Mouse (Mus musculus): ENCODE measurements around the gene Cmtm5. TPM values are rescaled to one million over a fixed set of nuclear protein-coding genes. Genes with fewer than 3 reads are reported as not detected.
"Not testable (repeated sequence)": the region's sequence is repeated elsewhere in the genome, so short reads cannot be mapped to it uniquely, and the experiment has no call there.

The Cmtm5 gene
- polyA plus RNA-seq, 1 experiment from 2014 or later: 1.5 TPM

GRCm38 (mm10) chr14:54942479-54942878 is 6.4 kb downstream of the Cmtm5 start:
- Histone ChIP-seq H3K9me3 (ENCODE audit: low read length) (no peaks in the 10 kb centered on the region), H3K9ac (replicated peaks; ENCODE audit: low read length) (no peak overlapping the region), H3K4me2 (replicated peaks; ENCODE audit: low read depth, low read length) (no peak overlapping the region), H3K27me3 (ENCODE audit: insufficient read depth, low read length) (no peaks in the 10 kb centered on the region), H3K4me3 (ENCODE audit: low read length) (no peak overlapping the region), H3K4me1 (ENCODE audit: insufficient read depth, low read length) (0 out of 2 replicates have a peak, but pooled peaks cover 5% of the 10 kb centered on the region), H3K27ac (ENCODE audit: low read length) (no peak overlapping the region), H3K36me3 (ENCODE audit: insufficient read depth, low read length) (no peaks in the 10 kb centered on the region)
- whole genome bisulfite sequencing: 84% methylated on average over 7 of the region's 8 CpGs
- ATAC-seq (ENCODE audit: low FRiP score, low TSS enrichment): no peak

- WGBS: 96% methylated on average over 7 of the region's 7 CpGs
- Histone ChIP-seq H3K9ac (replicated peaks; ENCODE audit: low read length) (no peak overlapping the region), H3K9me3 (ENCODE audit: low read length) (no peaks in the 10 kb centered on the region), H3K36me3 (ENCODE audit: insufficient read depth, low read length) (no peaks in the 10 kb centered on the region), H3K4me3 (ENCODE audit: low read length) (no peak overlapping the region), H3K27me3 (ENCODE audit: insufficient read depth, low read length) (no peaks in the 10 kb centered on the region), H3K4me2 (replicated peaks; ENCODE audit: low read depth, low read length) (no peak overlapping the region), H3K27ac (ENCODE audit: low read length) (no peak overlapping the region), H3K4me1 (ENCODE audit: insufficient read depth, low read length) (0 out of 2 replicates have a peak, but pooled peaks cover 5% of the 10 kb centered on the region)
- no peak for ATAC-seq (ENCODE audit: low FRiP score, low TSS enrichment)
Measured at GRCm38 (mm10) chr14:54943971-54944370, 7.9 kb downstream of the Cmtm5 start.

- WGBS: 76% methylated on average over 2 of the region's 2 CpGs
- Histone ChIP-seq H3K27me3 (ENCODE audit: insufficient read depth, low read length) (no peaks in the 10 kb centered on the region), H3K4me3 (ENCODE audit: low read length) (no peak overlapping the region), H3K36me3 (ENCODE audit: insufficient read depth, low read length) (no peaks in the 10 kb centered on the region), H3K9ac (replicated peaks; ENCODE audit: low read length) (no peak overlapping the region), H3K4me1 (ENCODE audit: insufficient read depth, low read length) (0 out of 2 replicates have a peak, but pooled peaks cover 3% of the 10 kb centered on the region), H3K9me3 (ENCODE audit: low read length) (no peaks in the 10 kb centered on the region), H3K27ac (ENCODE audit: low read length) (no peak overlapping the region), H3K4me2 (replicated peaks; ENCODE audit: low read depth, low read length) (no peak overlapping the region)
- ATAC-seq (ENCODE audit: low FRiP score, low TSS enrichment): no peak
Measured at GRCm38 (mm10) chr14:54944939-54945338, 8.9 kb downstream of the Cmtm5 start.

GRCm38 (mm10) chr14:54945975-54946704 is 10.1 kb downstream of the Cmtm5 start:
- Histone ChIP-seq H3K27me3 (ENCODE audit: insufficient read depth, low read length) (no peaks in the 10 kb centered on the region), H3K4me1 (ENCODE audit: insufficient read depth, low read length) (no peaks in the 10 kb centered on the region), H3K9me3 (ENCODE audit: low read length) (no peaks in the 10 kb centered on the region), H3K4me3 (ENCODE audit: low read length) (no peak overlapping the region), H3K4me2 (replicated peaks; ENCODE audit: low read depth, low read length) (no peak overlapping the region), H3K27ac (ENCODE audit: low read length) (no peak overlapping the region), H3K36me3 (ENCODE audit: insufficient read depth, low read length) (no peaks in the 10 kb centered on the region), H3K9ac (replicated peaks; ENCODE audit: low read length) (no peak overlapping the region)
- no peak for ATAC-seq (ENCODE audit: low FRiP score, low TSS enrichment)
- WGBS: 64% methylated on average over 19 of the region's 19 CpGs

- H3K9me3 ChIP-seq (ENCODE audit: low read length); H3K36me3 ChIP-seq (ENCODE audit: insufficient read depth, low read length); H3K4me3 ChIP-seq (ENCODE audit: low read length); H3K27ac ChIP-seq (ENCODE audit: low read length); H3K4me2 ChIP-seq (replicated peaks; ENCODE audit: low read depth, low read length); H3K9ac ChIP-seq (replicated peaks; ENCODE audit: low read length); H3K27me3 ChIP-seq (ENCODE audit: insufficient read depth, low read length); H3K4me1 ChIP-seq (ENCODE audit: insufficient read depth, low read length); ATAC-seq (ENCODE audit: low FRiP score, low TSS enrichment): not testable (repeated sequence)
- WGBS: 86% methylated on average over 8 of the region's 11 CpGs
Measured at GRCm38 (mm10) chr14:54947008-54947407, 10.9 kb downstream of the Cmtm5 start.

GRCm38 (mm10) chr14:54948781-54949180 is 12.7 kb downstream of the Cmtm5 start:
- H3K36me3 ChIP-seq (ENCODE audit: insufficient read depth, low read length): no peaks in the 10 kb centered on the region
- H3K4me2 ChIP-seq (replicated peaks; ENCODE audit: low read depth, low read length): no peak overlapping the region
- no peak overlapping the region for H3K9ac ChIP-seq (replicated peaks; ENCODE audit: low read length)
- WGBS: 72% methylated on average over 9 of the region's 9 CpGs
- no peak for ATAC-seq (ENCODE audit: low FRiP score, low TSS enrichment)
- no peaks in the 10 kb centered on the region for H3K9me3 ChIP-seq (ENCODE audit: low read length)
- no peak overlapping the region for H3K4me3 ChIP-seq (ENCODE audit: low read length)
- no peak overlapping the region for H3K27ac ChIP-seq (ENCODE audit: low read length)
- no peaks in the 10 kb centered on the region for H3K4me1 ChIP-seq (ENCODE audit: insufficient read depth, low read length)
- H3K27me3 ChIP-seq (ENCODE audit: insufficient read depth, low read length): no peaks in the 10 kb centered on the region

GRCm38 (mm10) chr14:54950493-54950892 is 14.4 kb downstream of the Cmtm5 start:
- 60% methylated on average over 12 of the region's 12 CpGs for WGBS
- Histone ChIP-seq H3K9me3 (ENCODE audit: low read length) (no peaks in the 10 kb centered on the region), H3K27me3 (ENCODE audit: insufficient read depth, low read length) (no peaks in the 10 kb centered on the region), H3K36me3 (ENCODE audit: insufficient read depth, low read length) (no peaks in the 10 kb centered on the region), H3K4me1 (ENCODE audit: insufficient read depth, low read length) (no peaks in the 10 kb centered on the region), H3K4me2 (replicated peaks; ENCODE audit: low read depth, low read length) (no peak overlapping the region), H3K9ac (replicated peaks; ENCODE audit: low read length) (no peak overlapping the region), H3K27ac (ENCODE audit: low read length) (no peak overlapping the region), H3K4me3 (ENCODE audit: low read length) (no peak overlapping the region)
- ATAC-seq (ENCODE audit: low FRiP score, low TSS enrichment): no peak

GRCm38 (mm10) chr14:54951587-54951986 is 15.5 kb downstream of the Cmtm5 start:
- Histone ChIP-seq H3K36me3 (ENCODE audit: insufficient read depth, low read length) (no peaks in the 10 kb centered on the region), H3K4me1 (ENCODE audit: insufficient read depth, low read length) (no peaks in the 10 kb centered on the region), H3K27me3 (ENCODE audit: insufficient read depth, low read length) (no peaks in the 10 kb centered on the region), H3K27ac (ENCODE audit: low read length) (no peak overlapping the region), H3K4me3 (ENCODE audit: low read length) (no peak overlapping the region), H3K9ac (replicated peaks; ENCODE audit: low read length) (no peak overlapping the region), H3K4me2 (replicated peaks; ENCODE audit: low read depth, low read length) (no peak overlapping the region), H3K9me3 (ENCODE audit: low read length) (no peaks in the 10 kb centered on the region)
- no peak for ATAC-seq (ENCODE audit: low FRiP score, low TSS enrichment)
- WGBS: 92% methylated on average over 6 of the region's 6 CpGs

- Histone ChIP-seq H3K36me3 (ENCODE audit: insufficient read depth, low read length) (no peaks in the 10 kb centered on the region), H3K4me2 (replicated peaks; ENCODE audit: low read depth, low read length) (no peak overlapping the region), H3K4me3 (ENCODE audit: low read length) (no peak overlapping the region), H3K27me3 (ENCODE audit: insufficient read depth, low read length) (no peaks in the 10 kb centered on the region), H3K27ac (ENCODE audit: low read length) (no peak overlapping the region), H3K4me1 (ENCODE audit: insufficient read depth, low read length) (no peaks in the 10 kb centered on the region), H3K9ac (replicated peaks; ENCODE audit: low read length) (no peak overlapping the region), H3K9me3 (ENCODE audit: low read length) (no peaks in the 10 kb centered on the region)
- 87% methylated on average over 8 of the region's 8 CpGs for WGBS
- ATAC-seq (ENCODE audit: low FRiP score, low TSS enrichment): no peak
Measured at GRCm38 (mm10) chr14:54953664-54954206, 17.7 kb downstream of the Cmtm5 start.

- no peaks in the 10 kb centered on the region for H3K36me3 ChIP-seq (ENCODE audit: insufficient read depth, low read length)
- no peak overlapping the region for H3K4me3 ChIP-seq (ENCODE audit: low read length)
- H3K27me3 ChIP-seq (ENCODE audit: insufficient read depth, low read length): no peaks in the 10 kb centered on the region
- no peak overlapping the region for H3K27ac ChIP-seq (ENCODE audit: low read length)
- no peaks in the 10 kb centered on the region for H3K9me3 ChIP-seq (ENCODE audit: low read length)
- no peak for ATAC-seq (ENCODE audit: low FRiP score, low TSS enrichment)
- H3K9ac ChIP-seq (replicated peaks; ENCODE audit: low read length): no peak overlapping the region
- no peaks in the 10 kb centered on the region for H3K4me1 ChIP-seq (ENCODE audit: insufficient read depth, low read length)
- 82% methylated on average over 3 of the region's 3 CpGs for WGBS
- no peak overlapping the region for H3K4me2 ChIP-seq (replicated peaks; ENCODE audit: low read depth, low read length)
Measured at GRCm38 (mm10) chr14:54954474-54954873, 18.4 kb downstream of the Cmtm5 start.

All from kidney, embryonic 16.5 days (tissue).